Mouse (Mus musculus) hindbrain, embryonic 15.5 days (tissue): ENCODE results near the gene Arfgap3. TPM values are rescaled to one million over a fixed set of nuclear protein-coding genes. Genes with fewer than 3 reads are reported as not detected.
"Not testable (repeated sequence)": the region's sequence is repeated elsewhere in the genome, so short reads cannot be mapped to it uniquely, and the experiment has no call there.

ENCODE experiments used
- ATAC-seq: fragments of 200-750 bp; cut with Nextera tagmentation; 2 replicates; pipeline ENCODE4 v1.8.0; 2017; ENCODE audit warnings: low read depth, moderate number of reproducible peaks, moderate TSS enrichment; ENCODE audit not compliant: low FRiP score
- H3K27ac ChIP-seq: fragments of 300-500 bp; sonication (generic); replicated peaks from 2 replicates; pipeline ENCODE4 v1.5.1; 2015; ENCODE audit warnings: mild to moderate bottlenecking, inconsistent platforms
- H3K27me3 ChIP-seq: fragments of 300-500 bp; sonication (generic); 2 replicates; pipeline ENCODE4 v1.6.1; 2015; ENCODE audit warnings: control low read depth, inconsistent platforms
- H3K36me3 ChIP-seq: fragments of 300-500 bp; sonication (generic); 2 replicates; pipeline ENCODE4 v1.6.1; 2015; ENCODE audit warnings: control low read depth, inconsistent platforms
- H3K4me1 ChIP-seq: fragments of 300-500 bp; sonication (generic); replicated peaks from 2 replicates; pipeline ENCODE4 v1.6.1; 2015; ENCODE audit warnings: control low read depth, inconsistent platforms
- H3K4me2 ChIP-seq: fragments of 300-500 bp; sonication (generic); 2 replicates; pipeline ENCODE4 v1.6.1; 2015; ENCODE audit warnings: moderate library complexity, mild to moderate bottlenecking, inconsistent platforms
- H3K4me3 ChIP-seq: fragments of 300-500 bp; sonication (generic); 2 replicates; pipeline ENCODE4 v1.5.1; 2015; ENCODE audit warnings: mild to moderate bottlenecking, inconsistent platforms
- H3K9ac ChIP-seq: fragments of 300-500 bp; sonication (generic); 2 replicates; pipeline ENCODE4 v1.6.1; 2015; ENCODE audit warnings: inconsistent platforms
- H3K9me3 ChIP-seq: fragments of 300-500 bp; sonication (generic); 2 replicates; pipeline ENCODE4 v1.6.1; 2016; ENCODE audit warnings: control low read depth, inconsistent platforms
- WGBS: fragments of 180-500 bp; shearing (Covaris S2); methylation state at CpG from one replicate; pipeline ENCODE4 v1.1.7; 2015; 5-methylcytosine and 5-hydroxymethylcytosine counted together
- polyA plus RNA-seq: library from polyadenylated mRNA; unstranded; fragments of >200 nt; fragmentation: Nextera tagmentation; extraction: Ambion mirVana; gene quantifications from 2 replicates; pipeline ENCODE4 v1.2.1, GENCODE M21; 2015

Gene Arfgap3
- polyA plus RNA-seq, 1 experiment from 2014 or later, result 41.5 TPM

- no peak overlapping the region for H3K4me3 ChIP-seq
- H3K27ac ChIP-seq, result no peak overlapping the region
- no peaks in the 10 kb centered on the region for H3K9me3 ChIP-seq
- H3K4me1 ChIP-seq, result 0 out of 2 replicates have a peak, but pooled peaks cover 5% of the 10 kb centered on the region
- H3K36me3 ChIP-seq, result no peaks in the 10 kb centered on the region
- no peak overlapping the region for H3K9ac ChIP-seq
- H3K27me3 ChIP-seq, result no peaks in the 10 kb centered on the region
- no peak overlapping the region for H3K4me2 ChIP-seq
- ATAC-seq, result no peak
Observed at GRCm38 (mm10) chr15:83365697-83366096, 15.7 kb upstream of the Arfgap3 start.

- H3K4me2 ChIP-seq, result no peak overlapping the region
- 75% methylated on average over 3 of the region's 3 CpGs for WGBS
- H3K9me3 ChIP-seq, result no peaks in the 10 kb centered on the region
- no peak overlapping the region for H3K27ac ChIP-seq
- no peaks in the 10 kb centered on the region for H3K36me3 ChIP-seq
- H3K4me1 ChIP-seq, result 0 out of 2 replicates have a peak, but pooled peaks cover 5% of the 10 kb centered on the region
- no peak overlapping the region for H3K4me3 ChIP-seq
- no peak for ATAC-seq
- H3K27me3 ChIP-seq, result no peaks in the 10 kb centered on the region
- no peak overlapping the region for H3K9ac ChIP-seq
Observed at GRCm38 (mm10) chr15:83364194-83364593, 14.1 kb upstream of the Arfgap3 start.

- WGBS, result 88% methylated on average over 1 of the region's 1 CpGs
- ATAC-seq, H3K9me3 ChIP-seq: not testable (repeated sequence)
Observed at GRCm38 (mm10) chr15:83362813-83363212, 12.8 kb upstream of the Arfgap3 start.

GRCm38 (mm10) chr15:83360899-83361298, 10.9 kb upstream of the Arfgap3 start:
- H3K9ac ChIP-seq, ATAC-seq, H3K9me3 ChIP-seq, H3K4me1 ChIP-seq, H3K27ac ChIP-seq, H3K27me3 ChIP-seq, H3K4me2 ChIP-seq, H3K36me3 ChIP-seq, H3K4me3 ChIP-seq: not testable (repeated sequence)
- WGBS, result 54% methylated on average over 5 of the region's 5 CpGs

More at GRCm38 (mm10) chr15:83362813-83363212, 12.8 kb upstream of the Arfgap3 start:
- not testable (repeated sequence) for H3K9ac ChIP-seq, H3K27me3 ChIP-seq, H3K4me3 ChIP-seq, H3K4me2 ChIP-seq, H3K4me1 ChIP-seq, H3K36me3 ChIP-seq, H3K27ac ChIP-seq

GRCm38 (mm10) chr15:83360140-83360539, 10.1 kb upstream of the Arfgap3 start:
- H3K27ac ChIP-seq, result no peak overlapping the region
- H3K9me3 ChIP-seq, result no peaks in the 10 kb centered on the region
- ATAC-seq, result no peak
- no peak overlapping the region for H3K4me2 ChIP-seq
- no peak overlapping the region for H3K4me3 ChIP-seq
- H3K9ac ChIP-seq, result no peak overlapping the region
- no peaks in the 10 kb centered on the region for H3K4me1 ChIP-seq
- 79% methylated on average over 3 of the region's 3 CpGs for WGBS
- H3K27me3 ChIP-seq, result no peaks in the 10 kb centered on the region
- no peaks in the 10 kb centered on the region for H3K36me3 ChIP-seq

- Histone ChIP-seq H3K4me3 (no peak overlapping the region), H3K9ac (no peak overlapping the region), H3K36me3 (no peaks in the 10 kb centered on the region), H3K9me3 (no peaks in the 10 kb centered on the region), H3K4me1 (no peaks in the 10 kb centered on the region), H3K27ac (no peak overlapping the region), H3K27me3 (no peaks in the 10 kb centered on the region), H3K4me2 (no peak overlapping the region)
- no peak for ATAC-seq
- WGBS, result 82% methylated on average over 1 of the region's 1 CpGs
Observed at GRCm38 (mm10) chr15:83358476-83358875, 8.4 kb upstream of the Arfgap3 start.

- H3K4me3 ChIP-seq, result no peak overlapping the region
- no peak overlapping the region for H3K27ac ChIP-seq
- no peaks in the 10 kb centered on the region for H3K36me3 ChIP-seq
- WGBS, result 88% methylated on average over 4 of the region's 4 CpGs
- H3K27me3 ChIP-seq, result no peaks in the 10 kb centered on the region
- H3K9ac ChIP-seq, result no peak overlapping the region
- H3K4me1 ChIP-seq, result peaks cover 18% of the 10 kb centered on the region
- ATAC-seq, result no peak
- H3K4me2 ChIP-seq, result no peak overlapping the region
- H3K9me3 ChIP-seq, result no peaks in the 10 kb centered on the region
Observed at GRCm38 (mm10) chr15:83351546-83351945, 1.5 kb upstream of the Arfgap3 start.

GRCm38 (mm10) chr15:83350859-83351258, 812 bp upstream of the Arfgap3 start:
- H3K4me1 ChIP-seq, result peaks cover 18% of the 10 kb centered on the region
- peak overlapping the region; percentile 83; the same call in 1 of the 2 replicates for H3K4me2 ChIP-seq
- WGBS, result 78% methylated on average over 2 of the region's 2 CpGs
- no peak overlapping the region; the same call in 1 of the 2 replicates for H3K4me3 ChIP-seq
- H3K9ac ChIP-seq, result no peak overlapping the region
- no peak for ATAC-seq
- H3K27me3 ChIP-seq, result no peaks in the 10 kb centered on the region
- 0 out of 2 replicates have a peak, but pooled peaks cover 3% of the 10 kb centered on the region for H3K36me3 ChIP-seq
- H3K9me3 ChIP-seq, result no peaks in the 10 kb centered on the region
- H3K27ac ChIP-seq, result 0 out of 2 replicates have a peak overlapping the region, but pooled peaks have one; percentile 68

- peak; percentile 44; the same call in 1 of the 2 replicates for ATAC-seq
- Histone ChIP-seq H3K9ac (peak overlapping the region; percentile 69), H3K9me3 (no peaks in the 10 kb centered on the region), H3K27ac (peak overlapping the region; percentile 55), H3K4me2 (peak overlapping the region; percentile 83), H3K4me1 (peaks cover 18% of the 10 kb centered on the region), H3K36me3 (0 out of 2 replicates have a peak, but pooled peaks cover 3% of the 10 kb centered on the region), H3K27me3 (no peaks in the 10 kb centered on the region), H3K4me3 (peak overlapping the region; percentile 65)
- WGBS, result 15% methylated on average over 8 of the region's 8 CpGs
Observed at GRCm38 (mm10) chr15:83349225-83349953, 658 bp downstream of the Arfgap3 start.

- Histone ChIP-seq H3K9me3 (no peaks in the 10 kb centered on the region), H3K4me3 (peak overlapping the region; percentile 65), H3K27me3 (no peaks in the 10 kb centered on the region), H3K9ac (no peak overlapping the region), H3K4me2 (peak overlapping the region; percentile 83), H3K36me3 (0 out of 2 replicates have a peak, but pooled peaks cover 3% of the 10 kb centered on the region), H3K27ac (no peak overlapping the region), H3K4me1 (peaks cover 18% of the 10 kb centered on the region)
- no peak for ATAC-seq
- 69% methylated on average over 4 of the region's 4 CpGs for WGBS
Observed at GRCm38 (mm10) chr15:83348747-83349146, 1.3 kb downstream of the Arfgap3 start.

GRCm38 (mm10) chr15:83345898-83346529, 4.0 kb downstream of the Arfgap3 start:
- Histone ChIP-seq H3K9ac (no peak overlapping the region), H3K9me3 (no peaks in the 10 kb centered on the region), H3K4me1 (peaks cover 18% of the 10 kb centered on the region), H3K27ac (no peak overlapping the region), H3K4me3 (no peak overlapping the region), H3K27me3 (no peaks in the 10 kb centered on the region), H3K4me2 (no peak overlapping the region), H3K36me3 (peaks cover 14% of the 10 kb centered on the region)
- ATAC-seq, result no peak
- 91% methylated on average over 15 of the region's 15 CpGs for WGBS

- H3K4me2 ChIP-seq, result no peak overlapping the region
- H3K27me3 ChIP-seq, result no peaks in the 10 kb centered on the region
- WGBS, result 77% methylated on average over 7 of the region's 7 CpGs
- H3K9ac ChIP-seq, result no peak overlapping the region
- no peaks in the 10 kb centered on the region for H3K9me3 ChIP-seq
- no peak overlapping the region for H3K27ac ChIP-seq
- H3K4me1 ChIP-seq, result peaks cover 14% of the 10 kb centered on the region
- H3K4me3 ChIP-seq, result no peak overlapping the region
- peaks cover 20% of the 10 kb centered on the region for H3K36me3 ChIP-seq
- ATAC-seq, result no peak
Observed at GRCm38 (mm10) chr15:83344956-83345355, 5.1 kb downstream of the Arfgap3 start.
